Mouse (Mus musculus) yolk sac, embryonic 10.5 days (tissue): ENCODE results near the gene Cmss1.

Experiments used
- DNase-seq: peaks from one replicate; pipeline ENCODE4 v3.0.0-alpha.2; 2017; ENCODE audit warnings: low spot score

The Cmss1 gene

DNA sequence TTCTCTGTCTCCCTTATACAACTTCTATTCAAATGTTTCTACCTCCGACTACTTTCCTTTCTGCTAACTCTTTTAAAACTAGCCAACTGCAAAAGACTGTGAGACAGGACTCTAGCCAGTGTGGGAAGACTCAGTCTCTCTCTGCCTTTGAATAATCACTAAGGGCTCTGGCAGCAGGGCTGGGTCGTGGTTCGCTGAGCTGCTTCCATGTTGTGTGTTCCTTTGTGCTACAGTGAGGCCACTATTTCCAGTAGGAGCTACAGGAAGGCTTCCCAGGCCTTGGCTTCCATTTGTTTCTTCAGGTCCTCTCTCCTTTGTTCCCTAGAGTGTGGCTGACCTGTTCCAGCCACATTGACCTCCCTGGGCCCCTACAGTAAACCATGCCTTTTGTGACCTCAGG lies 260.4 kb downstream of the Cmss1 start:
- DNase-seq = no peak

DNA sequence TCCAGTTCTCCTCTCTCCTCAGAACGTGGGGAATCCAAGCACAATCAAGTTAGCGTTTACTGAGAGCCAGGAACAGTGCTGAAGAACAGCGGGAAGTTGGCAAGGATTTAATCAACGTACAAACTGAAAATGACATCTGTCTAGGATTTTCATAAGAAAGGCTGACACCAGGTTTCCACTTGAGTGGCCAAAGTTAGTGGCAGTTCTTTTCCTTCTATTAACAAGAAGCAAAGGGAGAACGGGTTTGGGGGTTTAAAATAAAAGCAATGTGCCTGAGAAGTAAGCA lies 266.1 kb downstream of the Cmss1 start:
- no peak for DNase-seq

DNA sequence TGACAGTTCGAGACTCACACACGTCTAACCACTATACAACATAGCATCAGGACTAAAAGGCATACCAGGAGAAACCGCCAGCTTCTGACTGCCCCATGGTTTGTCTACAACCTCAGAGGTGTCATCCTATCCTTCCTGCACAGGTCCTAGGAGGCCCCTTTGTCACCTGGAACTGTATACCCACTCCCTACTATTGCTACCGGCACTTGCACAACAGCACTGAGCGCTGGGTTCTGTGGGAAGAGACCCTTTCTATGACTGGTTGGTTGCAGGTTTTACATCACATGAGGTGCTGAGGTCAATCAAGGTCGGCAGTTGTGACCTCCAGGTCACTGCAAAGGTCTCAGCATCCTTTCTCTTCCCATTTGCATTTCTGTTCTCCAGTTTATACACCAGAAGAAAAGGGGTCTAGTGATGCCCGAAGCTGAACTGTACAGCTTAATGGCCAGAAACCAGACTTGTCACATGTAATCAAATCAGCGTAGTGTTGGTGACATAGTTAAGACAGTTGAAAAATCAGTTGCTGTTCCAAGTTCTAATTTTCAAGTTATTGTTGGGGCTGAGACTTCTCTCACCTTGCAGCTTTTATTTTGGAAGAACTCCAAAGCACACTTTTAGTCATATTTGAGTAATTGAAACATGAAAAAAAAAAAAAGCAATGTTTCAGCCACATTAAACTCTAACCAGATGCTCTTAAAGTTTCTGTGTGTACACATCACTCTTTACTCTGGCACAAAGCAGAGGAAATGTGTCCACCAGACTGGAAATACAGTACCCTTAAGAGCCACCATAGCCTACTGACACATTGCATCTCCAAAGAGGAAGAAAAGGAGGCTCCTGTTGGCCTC lies 266.7 kb downstream of the Cmss1 start:
- no peak for DNase-seq

DNA sequence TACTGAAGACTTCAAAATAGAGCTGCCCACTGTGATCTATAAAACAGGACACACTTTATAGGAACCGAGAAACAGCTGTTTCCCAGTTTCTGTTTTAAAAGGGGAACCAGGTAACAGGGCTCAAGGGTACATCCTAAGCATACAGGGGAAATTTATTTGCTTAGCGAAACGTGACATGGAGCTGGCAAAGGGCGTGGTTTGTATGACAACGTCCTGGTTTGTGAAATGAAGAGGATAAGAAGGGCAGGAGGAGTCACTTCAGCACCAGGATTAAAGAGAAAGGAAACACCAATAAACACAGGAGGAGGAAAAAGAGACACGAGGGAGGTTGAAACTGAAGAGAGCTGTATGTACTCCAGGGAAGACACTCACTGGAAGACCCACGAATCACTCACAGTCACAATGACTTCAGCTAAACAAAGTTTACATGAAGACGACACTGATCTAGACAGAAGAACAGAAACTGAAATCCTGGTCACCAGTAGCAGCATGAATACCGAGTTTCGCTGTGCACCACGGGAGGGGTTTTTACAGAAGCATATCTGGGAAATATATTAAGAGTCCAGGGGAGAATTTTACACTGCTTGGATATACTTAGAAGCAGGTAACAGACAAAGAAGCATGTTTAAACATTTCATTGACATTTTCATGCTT lies 269.8 kb downstream of the Cmss1 start:
- DNase-seq = no peak

DNA sequence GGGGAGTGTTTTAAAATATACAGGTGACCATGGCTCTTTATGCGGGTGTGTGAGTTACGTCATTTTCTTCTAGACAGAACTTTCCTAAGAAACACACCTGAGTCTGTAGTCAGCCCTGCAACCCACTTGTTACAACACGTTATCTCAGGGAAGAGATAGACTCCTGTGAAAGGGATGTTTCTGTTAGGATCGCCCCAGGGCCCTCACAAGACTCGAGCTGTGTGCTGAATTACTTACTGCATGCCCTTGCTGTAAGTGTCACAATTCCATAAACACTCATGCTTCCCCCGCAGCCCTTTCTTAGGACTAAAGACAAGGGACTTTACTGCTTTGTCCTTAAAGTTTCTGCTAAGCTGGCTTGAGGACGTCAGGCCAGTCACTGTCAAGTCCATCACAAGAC lies 274.4 kb downstream of the Cmss1 start:
- no peak for DNase-seq

DNA sequence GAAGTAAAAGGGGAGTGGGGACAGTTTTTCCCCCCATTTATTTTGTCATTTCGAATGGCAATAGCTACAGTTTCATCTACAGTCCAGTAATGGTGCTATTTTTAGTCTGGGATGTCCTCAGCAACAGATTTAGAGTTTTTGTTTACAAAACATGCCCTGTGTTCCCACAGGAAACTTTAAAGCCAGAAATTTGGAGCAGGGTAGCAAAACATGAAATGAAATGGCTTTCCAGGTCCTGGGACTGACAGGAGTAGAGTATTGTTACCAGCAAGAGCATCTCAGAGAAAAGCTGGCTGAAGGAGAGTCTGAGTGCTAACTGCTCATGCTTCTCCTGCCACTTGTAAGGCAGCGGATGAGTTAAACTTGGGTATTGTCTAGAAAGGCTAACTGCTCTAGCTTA lies 276.6 kb downstream of the Cmss1 start:
- DNase-seq = no peak

DNA sequence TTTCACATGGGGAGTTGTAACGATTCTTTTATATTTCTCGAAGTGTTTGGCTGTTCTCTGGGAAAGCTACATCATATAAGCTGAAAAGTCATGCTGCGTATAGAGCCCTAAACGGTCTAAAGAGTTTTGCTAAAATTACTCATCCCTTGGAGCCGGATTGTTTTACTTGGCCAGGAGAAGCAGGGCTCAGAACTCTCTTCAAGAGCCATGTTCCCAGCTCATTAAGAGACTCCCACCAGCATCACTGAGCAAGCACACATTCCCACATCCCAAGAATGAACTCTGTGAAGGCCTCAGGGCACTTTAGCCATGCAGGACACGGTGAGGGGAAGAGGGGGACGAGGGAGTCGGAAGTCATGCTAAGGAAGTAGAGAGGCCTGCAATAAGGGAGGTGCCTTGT lies 277.6 kb downstream of the Cmss1 start:
- no peak for DNase-seq

DNA sequence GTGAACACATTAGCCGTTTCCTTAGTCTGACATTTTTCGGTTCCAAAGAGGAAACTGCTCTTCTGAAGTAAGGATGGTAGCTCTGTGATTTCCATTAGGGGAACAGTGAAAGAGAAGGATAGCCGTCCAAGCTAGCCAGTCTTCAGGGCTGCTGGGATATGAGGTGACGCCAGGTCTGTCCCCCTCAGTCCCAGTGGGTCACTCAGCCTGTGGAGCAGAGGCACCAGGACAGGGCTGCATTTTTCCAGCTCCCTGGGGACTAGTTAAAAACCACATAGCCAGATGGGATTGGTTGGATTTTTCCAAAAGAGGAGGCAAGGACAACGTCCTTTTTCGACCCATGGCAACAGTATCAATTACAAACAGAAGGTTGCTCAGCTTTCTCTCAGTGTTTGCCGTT lies 279.7 kb downstream of the Cmss1 start:
- no peak for DNase-seq

DNA sequence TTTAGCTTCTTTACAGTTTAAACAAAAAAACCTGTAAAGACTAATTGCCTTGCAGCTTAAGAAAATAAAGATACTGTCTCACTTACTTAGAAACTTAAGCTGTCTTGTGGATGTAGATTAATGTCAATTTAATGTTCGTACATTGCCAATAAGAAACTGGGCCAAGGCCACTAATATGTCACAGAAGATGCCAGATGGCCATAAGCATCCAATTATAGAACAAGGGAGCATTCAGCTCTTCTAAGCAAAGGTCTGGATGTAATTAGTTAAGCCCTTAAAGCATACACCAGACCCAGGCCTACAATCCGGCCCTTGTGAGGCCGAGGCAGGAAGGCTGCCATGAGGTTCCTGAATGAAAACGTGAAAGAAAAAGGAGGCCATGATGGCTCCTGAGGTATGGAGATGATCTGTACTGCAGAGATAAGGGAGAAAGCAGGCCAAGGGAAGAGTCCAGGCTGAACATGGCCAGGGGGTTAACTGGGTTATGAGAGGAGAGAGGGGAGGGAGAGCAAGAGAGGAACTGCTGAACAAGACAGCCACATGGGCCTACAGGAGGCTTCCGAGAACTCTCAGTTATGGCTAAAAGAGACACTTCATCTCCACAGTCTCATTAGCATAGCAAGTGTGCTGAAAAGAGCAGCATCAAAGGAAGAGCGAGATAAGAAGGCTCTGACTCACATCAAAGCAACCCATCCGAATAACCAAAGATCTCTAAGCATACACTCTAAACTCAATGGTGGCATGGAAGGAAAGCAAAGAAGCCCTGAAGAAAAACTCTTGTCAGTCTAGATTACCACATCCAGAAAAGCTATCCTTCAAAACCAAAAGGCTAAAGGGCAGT lies 287.2 kb downstream of the Cmss1 start:
- DNase-seq = no peak

DNA sequence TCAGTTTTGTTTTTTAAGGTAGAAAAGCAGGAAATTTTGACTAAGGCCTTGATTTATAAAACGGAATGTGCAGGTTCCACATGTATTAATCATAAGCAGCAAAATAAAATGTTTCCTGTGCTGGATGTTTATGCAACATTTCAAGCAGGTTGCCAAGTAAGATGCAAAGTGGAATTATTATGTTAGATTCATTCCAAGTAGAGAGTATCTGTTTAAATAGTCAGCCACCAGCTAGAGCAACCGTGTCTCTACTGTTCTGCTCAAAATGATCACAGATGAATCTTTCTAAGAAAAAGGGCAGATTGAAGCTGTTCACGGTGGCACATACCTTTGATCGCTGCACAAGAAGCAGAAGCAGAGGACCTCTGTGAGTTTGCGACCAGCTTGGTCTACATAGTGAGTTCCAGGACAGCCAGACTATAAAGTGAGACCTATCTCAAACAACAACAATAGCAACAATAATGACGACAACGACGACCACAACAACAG lies 288.0 kb downstream of the Cmss1 start:
- no peak for DNase-seq

DNA sequence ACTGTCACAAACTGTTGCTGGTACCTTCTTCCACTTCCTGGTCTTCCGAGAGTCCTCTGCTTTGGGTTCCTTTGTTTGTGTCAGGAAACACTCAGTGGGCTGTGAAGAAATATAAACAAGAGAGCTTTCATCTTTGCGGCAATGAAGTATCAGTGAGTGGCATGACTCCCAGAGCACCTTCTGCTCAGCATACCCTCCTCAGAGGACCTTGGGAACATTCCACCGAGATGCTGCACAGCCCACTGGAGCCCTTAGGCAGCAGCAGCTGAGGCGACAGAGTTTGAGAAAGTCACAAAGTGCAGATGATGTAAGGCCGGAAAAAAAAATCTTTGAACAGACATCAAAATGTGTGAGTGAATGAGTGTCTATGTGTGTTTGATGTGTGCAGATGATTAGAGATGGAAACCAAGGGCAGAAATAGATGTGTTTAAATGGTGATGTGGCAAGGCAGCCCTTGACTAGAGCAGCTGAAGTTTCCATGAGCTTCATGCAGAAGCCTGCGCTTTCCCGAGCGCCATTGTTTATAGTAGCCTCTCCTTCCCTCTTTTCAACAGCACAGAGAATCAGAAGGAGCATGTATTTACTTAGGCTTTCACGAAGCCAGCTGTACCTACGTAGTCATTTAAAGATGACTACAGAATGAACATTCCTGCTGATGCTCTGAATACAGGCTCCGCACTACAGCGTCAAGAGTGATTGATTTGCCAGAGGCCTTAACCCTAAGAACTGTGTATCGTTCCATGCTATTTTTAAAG lies 288.6 kb downstream of the Cmss1 start:
- no peak for DNase-seq

DNA sequence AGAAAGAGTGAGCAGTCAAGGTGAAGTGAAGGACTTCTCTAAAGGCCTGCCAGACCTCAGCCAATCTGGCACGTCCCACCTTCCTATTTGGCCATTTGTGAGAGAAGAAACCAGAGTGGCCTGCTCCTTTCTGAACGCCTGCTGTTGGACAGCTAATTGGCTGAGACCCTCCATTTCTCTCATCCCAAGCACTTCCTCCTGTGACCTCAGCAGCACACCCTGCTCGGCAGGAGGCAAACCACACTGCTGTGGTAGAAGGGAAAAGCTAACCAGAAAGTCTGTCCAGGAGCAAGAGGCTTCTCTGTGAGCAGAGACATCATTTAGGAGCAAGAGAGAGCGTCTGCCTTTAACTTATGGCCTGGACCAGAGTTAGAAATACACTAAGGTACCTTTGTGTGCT lies 289.5 kb downstream of the Cmss1 start:
- DNase-seq = no peak

DNA sequence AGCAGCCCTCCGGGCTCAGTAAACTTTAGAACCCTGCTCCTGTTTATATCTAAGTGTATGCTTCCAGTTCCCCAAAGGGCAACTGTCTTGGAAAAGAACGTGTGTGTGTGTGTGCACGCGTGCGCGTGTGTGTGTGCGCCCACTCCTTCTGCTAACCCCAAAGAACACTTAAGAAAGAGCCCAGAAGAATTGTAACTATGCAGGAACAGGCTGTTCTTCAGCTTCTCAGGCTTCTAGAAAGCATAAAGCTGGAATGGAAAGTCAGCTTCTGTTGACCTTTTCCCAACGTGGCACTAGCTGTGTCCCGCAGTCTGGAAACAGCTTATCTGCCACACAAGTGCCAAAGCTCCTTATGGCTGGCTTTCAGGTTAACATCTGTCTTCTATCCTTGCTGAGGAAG lies 291.6 kb downstream of the Cmss1 start:
- no peak for DNase-seq

DNA sequence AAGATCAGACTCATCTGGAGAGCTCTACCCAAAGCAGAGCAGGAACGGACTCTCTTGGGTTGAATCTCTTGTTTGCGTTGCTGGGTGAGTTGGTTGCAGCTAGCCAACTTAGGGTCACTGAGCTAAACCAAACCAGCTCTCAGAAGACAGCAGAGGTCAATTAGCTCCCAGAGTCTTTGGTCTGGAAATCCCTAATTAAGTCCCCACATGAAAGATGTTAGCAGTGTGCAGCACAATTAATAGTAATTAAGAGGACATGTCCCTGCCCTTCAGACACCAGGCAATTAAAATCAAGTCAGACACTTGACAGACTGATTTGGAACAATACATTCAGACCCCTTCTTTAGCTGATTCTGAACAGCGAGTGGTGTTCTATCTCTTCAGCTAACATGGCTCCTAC lies 292.4 kb downstream of the Cmss1 start:
- no peak for DNase-seq

DNA sequence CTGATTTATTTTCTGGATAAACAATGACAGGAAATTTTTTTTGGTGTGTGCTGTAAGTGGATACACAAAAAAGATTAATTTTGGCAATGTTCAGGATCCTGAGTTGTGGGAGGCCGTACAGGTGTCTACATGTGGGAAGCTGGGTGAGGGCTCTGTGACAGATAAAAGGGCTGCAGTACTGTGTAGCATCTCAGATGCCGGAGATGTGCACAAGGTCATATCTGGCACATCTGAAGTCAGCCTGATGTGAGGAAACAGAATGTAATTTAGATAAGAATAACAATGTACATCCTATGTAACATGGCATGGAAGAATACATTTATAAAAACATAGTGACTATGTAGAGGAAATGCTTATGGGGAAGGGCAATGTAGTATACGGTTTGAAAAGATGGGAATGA lies 293.2 kb downstream of the Cmss1 start:
- DNase-seq = no peak

DNA sequence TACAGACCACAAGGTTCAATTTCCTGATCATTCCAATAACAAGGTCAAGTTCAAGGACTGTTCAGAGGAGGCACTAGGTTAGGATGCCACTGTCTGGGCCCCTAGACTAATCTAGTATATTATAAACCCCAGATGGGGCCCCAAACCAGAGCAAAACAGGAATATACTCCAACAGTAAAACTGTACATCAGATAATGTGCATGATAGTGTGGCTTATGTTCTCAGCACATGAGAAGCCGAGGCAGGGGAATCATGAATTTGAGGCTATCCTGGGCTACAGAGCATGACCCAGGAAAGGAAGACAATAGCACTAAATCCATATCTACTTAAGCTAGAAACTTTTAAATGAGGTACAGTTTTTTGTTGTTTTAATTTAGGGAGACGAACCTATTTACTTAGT lies 294.5 kb downstream of the Cmss1 start:
- DNase-seq = no peak

DNA sequence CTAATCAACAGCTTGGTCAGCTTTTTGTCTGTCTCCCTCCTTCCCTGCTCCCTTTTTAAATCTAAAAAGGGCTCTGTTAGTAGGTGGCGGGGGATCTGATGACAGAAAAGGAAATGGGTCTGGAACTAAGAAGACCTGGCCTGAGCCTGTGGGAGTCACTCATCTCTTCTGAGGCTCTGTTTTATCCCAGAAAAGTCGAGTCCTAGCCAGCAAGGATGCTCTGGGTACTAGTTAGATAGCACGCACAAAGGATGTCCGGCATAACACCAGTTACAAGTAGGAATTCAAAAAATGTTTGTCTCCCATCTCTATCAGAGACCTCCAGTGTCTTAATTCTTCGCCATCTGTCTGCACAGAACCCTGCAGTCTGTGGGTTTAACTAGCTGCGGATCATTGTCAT lies 301.2 kb downstream of the Cmss1 start:
- DNase-seq = no peak

DNA sequence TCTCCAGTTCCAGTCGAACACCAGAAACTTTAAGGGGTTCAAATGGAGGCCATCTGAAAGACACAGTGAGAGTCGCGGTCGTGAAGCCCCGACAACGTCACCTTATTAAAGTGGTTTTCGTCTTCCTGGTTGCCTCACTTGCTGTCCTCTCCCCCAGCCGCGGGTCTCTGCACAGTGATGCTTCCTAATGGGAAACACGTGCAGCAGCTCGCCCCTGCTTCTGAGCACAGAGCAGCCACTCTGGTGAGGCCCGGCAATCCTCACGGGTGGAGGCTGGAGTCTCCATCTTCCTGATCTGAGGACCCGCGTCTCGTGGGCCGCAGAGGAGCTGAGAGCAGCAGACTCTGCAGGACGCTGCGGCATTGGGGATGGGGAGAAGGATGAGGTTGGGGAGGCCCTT lies 302.9 kb downstream of the Cmss1 start:
- no peak for DNase-seq

DNA sequence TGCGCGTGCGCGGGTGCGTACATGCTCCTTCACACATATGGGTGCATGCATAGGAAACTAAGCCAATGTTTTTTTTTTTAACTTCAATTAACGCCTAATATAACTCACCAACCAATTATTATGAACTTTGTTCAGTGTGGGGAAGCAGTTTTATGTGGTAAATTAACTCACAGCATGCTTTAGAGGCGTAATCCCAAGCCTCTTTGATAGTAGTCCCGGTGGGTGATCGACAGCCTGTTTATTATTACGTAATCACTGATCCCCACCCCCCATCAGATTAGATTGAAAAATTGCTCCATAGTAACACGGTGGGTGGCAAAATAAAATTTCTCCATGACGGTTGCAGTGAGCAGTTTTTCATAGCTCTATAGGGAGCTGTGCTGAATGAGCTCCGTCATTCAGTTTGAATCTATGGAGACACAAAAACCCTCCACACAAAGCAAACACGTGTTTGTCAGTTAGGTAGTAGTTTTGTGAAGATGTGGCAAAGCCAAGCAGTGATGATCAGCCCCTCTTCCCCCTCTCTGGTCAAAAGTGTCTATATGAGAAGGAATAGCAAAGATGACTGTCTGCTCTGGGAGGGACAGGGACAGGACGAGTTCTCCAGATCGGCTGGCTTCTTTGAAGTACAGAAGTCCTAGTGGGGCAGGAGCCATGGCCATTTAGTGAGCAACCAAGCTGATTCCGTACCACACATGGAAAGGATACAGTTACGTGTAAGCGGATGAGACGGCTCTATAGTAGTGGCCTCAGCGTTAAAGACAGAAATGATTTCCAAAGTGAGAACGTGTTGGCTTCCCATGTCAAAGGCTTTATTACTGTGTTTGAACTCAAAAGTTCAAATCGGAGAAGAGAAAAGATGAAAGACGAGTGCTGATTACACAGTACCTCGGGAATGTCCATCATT lies 303.6 kb downstream of the Cmss1 start:
- no peak for DNase-seq

DNA sequence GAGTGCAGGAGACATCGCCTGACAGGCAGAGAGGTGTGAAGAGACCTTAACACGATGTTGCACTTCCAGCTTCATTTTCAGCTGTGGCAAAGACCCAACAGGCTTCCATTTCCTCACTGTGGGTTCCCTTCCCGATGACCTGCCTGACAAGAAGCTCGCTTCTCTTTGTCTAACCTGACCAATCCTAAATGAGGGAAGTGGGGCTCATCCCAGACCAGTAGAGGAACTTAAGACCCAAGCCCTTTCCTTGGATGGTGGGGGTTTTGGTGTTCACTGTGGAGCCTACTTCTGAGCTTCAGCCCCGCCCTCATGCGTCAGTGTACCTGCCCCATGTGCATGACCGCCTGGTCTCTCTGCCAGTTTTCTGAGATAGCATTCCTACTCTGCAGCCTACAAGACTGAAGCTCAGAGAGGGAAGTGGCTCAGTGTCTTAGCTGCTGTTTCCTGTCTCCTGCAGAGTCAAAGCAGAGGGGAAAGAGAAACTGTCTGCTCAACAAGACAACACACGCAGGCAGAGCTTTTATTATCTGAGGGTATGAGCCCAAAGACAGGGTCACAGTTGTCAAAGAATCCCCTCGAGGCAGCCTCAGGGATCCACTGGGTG lies 305.1 kb downstream of the Cmss1 start:
- DNase-seq = no peak
